Mouse (Mus musculus): ENCODE measurements around the gene Clock. TPM values are rescaled to one million over a fixed set of nuclear protein-coding genes. Genes with fewer than 3 reads are reported as not detected.

The Clock gene
- polyA plus RNA-seq (2011; ENCODE audit: insufficient read length, low read depth, missing spikeins) = 25.7 and 29.1 TPM in 2 replicates

- TF ChIP-seq CTCF (IDR thresholded peaks at IDR 0.05; ENCODE audit: borderline replicate concordance, insufficient read depth, low read length) = no peak
- peak; percentile 62 for TF ChIP-seq POLR2A (IDR thresholded peaks at IDR 0.05; ENCODE audit: low read depth, low read length)
- H3K27ac ChIP-seq (ENCODE audit: insufficient read depth, low read length) = peak within 1 kb of the TSS; percentile 94
- H3K4me1 ChIP-seq (ENCODE audit: control insufficient read depth, insufficient read depth, low read length) = no peaks in the 10 kb centered on the region
- peak within 1 kb of the TSS; percentile 78 for H3K4me3 ChIP-seq (ENCODE audit: insufficient read depth, low read length)
These were observed at the start of gene Clock for GRCm38 (mm10) chr5:76304452-76305341. Clock (minus strand) TSS chr5:76304792.

GRCm38 (mm10) chr5:76351953-76352611 is 47.5 kb upstream of the Clock start:
- Histone ChIP-seq H3K27ac (ENCODE audit: insufficient read depth, low read length) (no peak overlapping the region), H3K4me3 (ENCODE audit: insufficient read depth, low read length) (no peak overlapping the region), H3K4me1 (ENCODE audit: control insufficient read depth, insufficient read depth, low read length) (no peaks in the 10 kb centered on the region)
- no peak for TF ChIP-seq POLR2A (IDR thresholded peaks at IDR 0.05; ENCODE audit: low read depth, low read length)
- TF ChIP-seq CTCF (IDR thresholded peaks at IDR 0.05; ENCODE audit: borderline replicate concordance, insufficient read depth, low read length) = no peak

- Histone ChIP-seq H3K27ac (ENCODE audit: insufficient read depth, low read length) (no peak overlapping the region), H3K4me3 (ENCODE audit: insufficient read depth, low read length) (no peak overlapping the region), H3K4me1 (ENCODE audit: control insufficient read depth, insufficient read depth, low read length) (no peaks in the 10 kb centered on the region)
- TF ChIP-seq POLR2A (IDR thresholded peaks at IDR 0.05; ENCODE audit: low read depth, low read length) = no peak
- no peak for TF ChIP-seq CTCF (IDR thresholded peaks at IDR 0.05; ENCODE audit: borderline replicate concordance, insufficient read depth, low read length)
These were observed 46.9 kb upstream of the Clock start for GRCm38 (mm10) chr5:76351537-76351936.

GRCm38 (mm10) chr5:76346137-76346536 is 41.5 kb upstream of the Clock start:
- Histone ChIP-seq H3K4me3 (ENCODE audit: insufficient read depth, low read length) (no peak overlapping the region), H3K4me1 (ENCODE audit: control insufficient read depth, insufficient read depth, low read length) (peaks cover 3% of the 10 kb centered on the region; the same call in 1 of the 2 replicates), H3K27ac (ENCODE audit: insufficient read depth, low read length) (no peak overlapping the region)
- TF ChIP-seq CTCF (IDR thresholded peaks at IDR 0.05; ENCODE audit: borderline replicate concordance, insufficient read depth, low read length) (no peak), POLR2A (IDR thresholded peaks at IDR 0.05; ENCODE audit: low read depth, low read length) (no peak)

GRCm38 (mm10) chr5:76340931-76341330 is 36.3 kb upstream of the Clock start:
- H3K4me3 ChIP-seq (ENCODE audit: insufficient read depth, low read length) = no peak overlapping the region
- no peak overlapping the region for H3K27ac ChIP-seq (ENCODE audit: insufficient read depth, low read length)
- H3K4me1 ChIP-seq (ENCODE audit: control insufficient read depth, insufficient read depth, low read length) = no peaks in the 10 kb centered on the region
- no peak for TF ChIP-seq POLR2A (IDR thresholded peaks at IDR 0.05; ENCODE audit: low read depth, low read length)
- no peak for TF ChIP-seq CTCF (IDR thresholded peaks at IDR 0.05; ENCODE audit: borderline replicate concordance, insufficient read depth, low read length)

- no peak overlapping the region for H3K4me3 ChIP-seq (ENCODE audit: insufficient read depth, low read length)
- no peak for TF ChIP-seq CTCF (IDR thresholded peaks at IDR 0.05; ENCODE audit: borderline replicate concordance, insufficient read depth, low read length)
- TF ChIP-seq POLR2A (IDR thresholded peaks at IDR 0.05; ENCODE audit: low read depth, low read length) = no peak
- no peak overlapping the region for H3K27ac ChIP-seq (ENCODE audit: insufficient read depth, low read length)
- no peaks in the 10 kb centered on the region for H3K4me1 ChIP-seq (ENCODE audit: control insufficient read depth, insufficient read depth, low read length)
These were observed 32.5 kb upstream of the Clock start for GRCm38 (mm10) chr5:76337100-76337499.

GRCm38 (mm10) chr5:76333833-76334232 is 29.2 kb upstream of the Clock start:
- H3K4me3 ChIP-seq (ENCODE audit: insufficient read depth, low read length) = no peak overlapping the region
- no peaks in the 10 kb centered on the region for H3K4me1 ChIP-seq (ENCODE audit: control insufficient read depth, insufficient read depth, low read length)
- TF ChIP-seq POLR2A (IDR thresholded peaks at IDR 0.05; ENCODE audit: low read depth, low read length) (no peak), CTCF (IDR thresholded peaks at IDR 0.05; ENCODE audit: borderline replicate concordance, insufficient read depth, low read length) (no peak)
- no peak overlapping the region for H3K27ac ChIP-seq (ENCODE audit: insufficient read depth, low read length)

GRCm38 (mm10) chr5:76330953-76331352 is 26.4 kb upstream of the Clock start, which contains the start of gene Pdcl2:
Pdcl2 (minus strand) TSS chr5:76331156.
- Histone ChIP-seq H3K4me3 (ENCODE audit: insufficient read depth, low read length) (no peak within 1 kb of the TSS), H3K4me1 (ENCODE audit: control insufficient read depth, insufficient read depth, low read length) (no peaks in the 10 kb centered on the region), H3K27ac (ENCODE audit: insufficient read depth, low read length) (no peak within 1 kb of the TSS)
- TF ChIP-seq POLR2A (IDR thresholded peaks at IDR 0.05; ENCODE audit: low read depth, low read length) = no peak
- no peak for TF ChIP-seq CTCF (IDR thresholded peaks at IDR 0.05; ENCODE audit: borderline replicate concordance, insufficient read depth, low read length)

- TF ChIP-seq CTCF (IDR thresholded peaks at IDR 0.05; ENCODE audit: borderline replicate concordance, insufficient read depth, low read length) = no peak
- no peak for TF ChIP-seq POLR2A (IDR thresholded peaks at IDR 0.05; ENCODE audit: low read depth, low read length)
- H3K4me1 ChIP-seq (ENCODE audit: control insufficient read depth, insufficient read depth, low read length) = no peaks in the 10 kb centered on the region
- no peak overlapping the region for H3K27ac ChIP-seq (ENCODE audit: insufficient read depth, low read length)
- no peak overlapping the region for H3K4me3 ChIP-seq (ENCODE audit: insufficient read depth, low read length)
These were observed 22.7 kb upstream of the Clock start for GRCm38 (mm10) chr5:76327296-76327695.

GRCm38 (mm10) chr5:76325113-76325512 is 20.5 kb upstream of the Clock start:
- no peak overlapping the region for H3K27ac ChIP-seq (ENCODE audit: insufficient read depth, low read length)
- no peak for TF ChIP-seq CTCF (IDR thresholded peaks at IDR 0.05; ENCODE audit: borderline replicate concordance, insufficient read depth, low read length)
- no peak for TF ChIP-seq POLR2A (IDR thresholded peaks at IDR 0.05; ENCODE audit: low read depth, low read length)

More at GRCm38 (mm10) chr5:76325113-76325512, 20.5 kb upstream of the Clock start:
- H3K4me1 ChIP-seq (ENCODE audit: control insufficient read depth, insufficient read depth, low read length) = no peaks in the 10 kb centered on the region
- H3K4me3 ChIP-seq (ENCODE audit: insufficient read depth, low read length) = no peak overlapping the region
